Comparison of ENCODE assay signal across 24 mouse cellular contexts in the genomic region with DNA sequence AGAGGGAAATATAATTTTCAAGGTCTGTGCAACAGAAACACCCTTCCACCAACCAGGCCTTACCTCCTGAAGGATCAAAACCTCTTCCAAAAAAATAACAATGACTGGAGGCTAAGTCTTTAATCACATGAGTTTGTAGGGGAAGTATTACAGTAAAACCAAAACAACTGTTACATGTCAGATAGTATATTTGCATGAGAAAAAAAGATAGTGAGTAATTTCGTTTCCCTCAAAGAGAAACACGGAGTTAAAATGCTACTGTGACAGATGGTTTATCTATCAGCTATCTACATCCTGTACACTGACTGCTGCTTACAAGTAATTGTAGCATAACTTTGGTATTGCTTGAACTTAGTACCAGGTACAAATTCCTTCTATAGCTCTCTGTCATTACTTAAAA.
"Had no signal": no experiment of that assay in that cellular context is flagged by ENCODE, and none has a peak within 500 bp of the region (broad histone marks: within the 10 kb centered on the region; RNA-seq: fewer than 3 reads in every experiment).

No protein-coding gene starts in this region.

- H3K27me3 ChIP-seq: embryonic facial prominence, embryonic 12.5 days; embryonic facial prominence, embryonic 13.5 days; embryonic facial prominence, embryonic 15.5 days; forebrain, embryonic 12.5 days; forebrain, embryonic 13.5 days; forebrain, embryonic 15.5 days had no signal

- H3K27ac ChIP-seq: embryonic facial prominence, embryonic 10.5 days; embryonic facial prominence, embryonic 12.5 days; embryonic facial prominence, embryonic 13.5 days; embryonic facial prominence, embryonic 15.5 days; forebrain, embryonic 10.5 days; forebrain, embryonic 12.5 days; forebrain, embryonic 13.5 days; forebrain, embryonic 15.5 days; gastrocnemius, adult 2 months; heart, adult 2 months had no signal

- DNase-seq: cerebellum, adult 9-11 months; cerebellum, postnatal 10 days; cerebellum, postnatal 14 days; cerebellum, postnatal 25 days; cerebellum, postnatal 36 days; embryo, embryonic 11 days; forebrain, postnatal 0 days; gastrocnemius, adult 2 months; gastrocnemius, postnatal 10 days; gastrocnemius, postnatal 14 days; gastrocnemius, postnatal 25 days; gastrocnemius, postnatal 36 days; heart, adult 11 months; heart, adult 18-20 months; heart, adult 2 months had no signal

- H3K4me1 ChIP-seq: embryonic facial prominence, embryonic 10.5 days; embryonic facial prominence, embryonic 12.5 days; embryonic facial prominence, embryonic 13.5 days; embryonic facial prominence, embryonic 15.5 days; forebrain, embryonic 10.5 days; forebrain, embryonic 12.5 days; forebrain, embryonic 15.5 days had no signal

- H3K4me3 ChIP-seq: embryonic facial prominence, embryonic 10.5 days; embryonic facial prominence, embryonic 12.5 days; embryonic facial prominence, embryonic 13.5 days; embryonic facial prominence, embryonic 15.5 days; erythroblast, embryonic 14.5 days; forebrain, embryonic 10.5 days; forebrain, embryonic 12.5 days; forebrain, embryonic 13.5 days; forebrain, embryonic 15.5 days; gastrocnemius, adult 2 months; heart, adult 2 months had no signal

- H3K9me3 ChIP-seq: embryonic facial prominence, embryonic 10.5 days; embryonic facial prominence, embryonic 12.5 days; embryonic facial prominence, embryonic 13.5 days; embryonic facial prominence, embryonic 15.5 days; forebrain, embryonic 10.5 days; forebrain, embryonic 12.5 days; forebrain, embryonic 13.5 days; forebrain, embryonic 15.5 days had no signal

- H3K4me2 ChIP-seq: embryonic facial prominence, embryonic 12.5 days; embryonic facial prominence, embryonic 13.5 days; embryonic facial prominence, embryonic 15.5 days; forebrain, embryonic 12.5 days; forebrain, embryonic 13.5 days; forebrain, embryonic 15.5 days had no signal

- H3K9ac ChIP-seq: embryonic facial prominence, embryonic 12.5 days; embryonic facial prominence, embryonic 13.5 days; embryonic facial prominence, embryonic 15.5 days; forebrain, embryonic 12.5 days; forebrain, embryonic 13.5 days; forebrain, embryonic 15.5 days; forebrain, postnatal 0 days had no signal

- H3K36me3 ChIP-seq: embryonic facial prominence, embryonic 10.5 days; embryonic facial prominence, embryonic 12.5 days; embryonic facial prominence, embryonic 13.5 days; embryonic facial prominence, embryonic 15.5 days; forebrain, embryonic 10.5 days; forebrain, embryonic 12.5 days; forebrain, embryonic 15.5 days had no signal
